Mouse (Mus musculus): Measurements from ENCODE around the gene Creb3l1.

The Creb3l1 gene

DNA sequence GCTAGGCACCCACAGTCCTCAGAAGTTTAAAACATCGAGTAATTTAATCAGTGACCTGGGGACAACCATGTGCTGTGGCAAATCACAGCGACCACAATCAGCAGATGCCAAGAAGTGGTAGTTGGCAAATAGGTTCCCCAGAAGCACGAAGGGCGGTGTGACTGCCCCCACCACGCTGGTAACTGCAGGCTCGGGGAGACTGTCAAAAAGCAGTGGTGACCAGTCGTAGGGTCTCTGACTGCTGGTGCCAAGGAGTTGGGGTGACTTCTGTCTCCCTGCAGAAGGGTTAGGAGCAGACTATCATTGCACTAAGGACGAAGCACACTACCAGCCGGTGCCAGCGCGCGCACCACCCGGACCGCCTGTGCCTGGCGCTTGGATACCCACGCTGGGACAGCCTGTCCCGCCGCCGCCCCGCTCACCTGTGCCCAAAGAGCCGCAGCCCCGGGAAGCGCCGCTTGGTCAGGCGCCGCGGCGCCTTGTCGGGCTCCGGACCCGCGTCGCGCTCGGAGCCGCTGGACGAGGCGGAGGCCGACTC, 61.4 kb downstream of the Creb3l1 start:
- DNase-seq (ENCODE audit: low spot score): no peak

DNA sequence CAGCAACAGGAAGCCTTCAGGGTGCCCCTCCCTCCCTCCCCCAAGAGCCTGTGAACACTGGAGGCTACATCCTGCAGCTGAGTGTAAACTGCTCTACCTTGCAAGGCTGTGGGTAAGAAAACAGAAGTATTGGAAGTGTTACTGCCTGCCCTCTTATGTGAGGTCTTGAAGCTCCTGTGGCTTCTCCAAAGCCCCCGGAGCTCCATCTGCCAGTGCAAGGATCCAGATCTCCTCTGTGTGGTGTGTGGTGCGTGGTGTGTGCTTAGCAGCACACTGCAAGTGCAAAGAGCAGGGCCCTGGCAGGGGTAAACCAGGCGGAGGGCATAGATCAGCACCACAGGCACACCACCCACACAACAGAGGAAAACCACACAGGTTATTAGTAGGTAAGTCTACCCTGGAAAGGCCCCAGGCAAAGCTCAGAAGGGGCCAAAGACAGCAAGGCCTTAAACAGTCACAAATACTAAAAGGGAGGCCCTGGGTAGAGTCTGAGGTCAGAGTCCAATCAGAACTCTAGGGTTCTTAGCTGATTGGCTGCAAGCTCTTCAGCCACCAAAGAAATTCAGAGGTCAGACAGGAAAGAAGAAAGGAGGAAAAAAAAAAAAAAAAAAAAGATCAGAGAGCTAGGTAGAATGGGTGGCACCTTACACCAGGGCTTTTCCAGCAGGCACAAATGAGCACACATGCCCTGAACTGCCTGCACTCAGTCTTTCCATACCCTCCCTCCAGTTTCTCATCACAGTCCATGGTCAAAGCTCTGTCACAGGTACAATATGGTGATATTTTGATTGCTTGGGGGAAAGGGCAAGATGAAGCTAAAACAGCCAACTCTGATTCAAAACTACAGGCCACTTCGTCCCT, 62.2 kb downstream of the Creb3l1 start:
- DNase-seq (ENCODE audit: low spot score): no peak

DNA sequence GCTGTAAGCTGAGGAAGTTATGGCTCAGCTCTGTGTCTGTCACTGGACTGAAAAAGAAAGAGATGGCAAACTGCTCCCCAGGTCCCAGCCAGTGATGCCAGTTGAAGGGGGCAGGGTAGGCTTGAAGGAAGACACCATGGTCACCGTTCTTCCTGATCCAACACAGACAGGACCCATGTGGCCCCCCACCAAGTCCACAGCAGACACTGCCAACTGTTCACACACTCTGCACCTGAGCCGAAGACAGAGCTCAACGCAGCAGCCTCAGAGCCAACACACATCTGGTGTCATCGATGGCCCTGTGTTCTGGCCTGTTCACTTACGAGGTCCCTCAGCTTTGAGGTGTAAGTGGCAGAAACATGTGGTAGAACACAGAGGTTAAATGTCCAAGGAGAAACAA, 63.8 kb downstream of the Creb3l1 start:
- no peak for DNase-seq (ENCODE audit: low spot score)

GRCm38 (mm10) chr2:91959544-91960410, 64.5 kb downstream of the Creb3l1 start:
- no peak for DNase-seq (ENCODE audit: low spot score)

DNA sequence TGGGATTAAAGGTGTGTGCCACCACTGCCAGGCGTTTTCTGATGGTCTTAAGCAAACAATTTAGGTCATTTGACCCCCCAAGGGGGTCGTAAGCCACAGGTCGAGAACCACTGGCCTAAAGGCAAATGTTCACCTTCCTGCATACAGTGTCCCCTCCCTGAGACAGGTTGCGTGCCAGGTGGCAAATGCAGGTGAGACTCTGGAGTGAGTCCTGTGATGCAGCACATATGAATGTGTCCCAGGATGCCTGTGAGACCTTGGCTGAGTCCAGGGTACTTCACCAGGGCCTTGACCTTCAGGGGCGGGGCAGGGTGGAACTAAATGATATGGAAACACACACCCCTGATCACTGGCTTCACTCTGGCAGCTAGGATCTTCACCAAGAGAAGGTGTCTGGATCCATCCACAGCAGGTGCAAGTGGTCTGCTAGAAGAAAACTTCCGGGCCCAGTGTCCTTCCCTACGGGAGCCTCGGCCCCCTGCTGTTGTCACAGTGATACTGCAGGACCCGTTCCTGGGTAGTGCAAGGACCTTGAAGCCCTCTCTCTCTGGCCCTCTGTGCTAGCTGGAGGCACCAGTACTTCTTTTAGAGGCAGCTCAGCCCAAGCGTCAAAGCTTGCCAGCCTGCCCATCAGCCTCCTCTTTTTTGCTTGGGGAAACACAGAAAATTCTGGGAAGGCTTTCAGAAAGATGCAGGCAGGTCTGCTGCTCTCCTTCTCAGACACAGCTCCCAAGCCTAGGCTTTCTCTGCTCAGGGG, 65.4 kb downstream of the Creb3l1 start:
- no peak for DNase-seq (ENCODE audit: low spot score)

- no peak for DNase-seq (ENCODE audit: low spot score)
These were observed 66.3 kb downstream of the Creb3l1 start for GRCm38 (mm10) chr2:91958049-91958448.

GRCm38 (mm10) chr2:91957096-91957495, 67.2 kb downstream of the Creb3l1 start:
- DNase-seq (ENCODE audit: low spot score): no peak

GRCm38 (mm10) chr2:91955875-91956274, 68.4 kb downstream of the Creb3l1 start:
- DNase-seq (ENCODE audit: low spot score): no peak

DNA sequence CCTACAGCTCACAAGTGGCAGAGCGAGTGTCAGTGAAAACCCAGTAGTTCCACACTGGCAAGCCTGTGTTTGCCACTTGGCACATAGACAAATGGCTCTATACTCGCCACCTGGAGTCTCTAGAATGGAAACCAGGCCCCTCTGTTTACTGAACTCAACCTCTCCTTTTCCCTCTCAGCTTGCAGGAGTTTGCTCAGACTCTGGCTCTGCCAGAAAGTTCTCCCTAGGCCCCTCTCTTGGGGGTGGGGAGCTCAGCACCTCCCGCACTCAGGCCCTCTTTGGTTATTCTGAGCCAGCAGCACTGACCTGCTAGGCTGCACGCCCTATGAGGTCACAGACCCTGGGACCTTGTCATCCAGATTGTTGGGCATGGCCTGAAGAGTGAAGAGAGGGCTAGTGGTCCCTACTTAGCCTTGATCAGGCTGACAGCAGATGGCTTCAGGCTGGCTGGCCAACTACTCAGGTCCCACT, 69.1 kb downstream of the Creb3l1 start:
- DNase-seq (ENCODE audit: low spot score): no peak

- DNase-seq (ENCODE audit: low spot score): no peak
These were observed 70.5 kb downstream of the Creb3l1 start for GRCm38 (mm10) chr2:91953825-91954224.

- DNase-seq (ENCODE audit: low spot score): no peak
These were observed 73.8 kb downstream of the Creb3l1 start for GRCm38 (mm10) chr2:91950275-91951085.

DNA sequence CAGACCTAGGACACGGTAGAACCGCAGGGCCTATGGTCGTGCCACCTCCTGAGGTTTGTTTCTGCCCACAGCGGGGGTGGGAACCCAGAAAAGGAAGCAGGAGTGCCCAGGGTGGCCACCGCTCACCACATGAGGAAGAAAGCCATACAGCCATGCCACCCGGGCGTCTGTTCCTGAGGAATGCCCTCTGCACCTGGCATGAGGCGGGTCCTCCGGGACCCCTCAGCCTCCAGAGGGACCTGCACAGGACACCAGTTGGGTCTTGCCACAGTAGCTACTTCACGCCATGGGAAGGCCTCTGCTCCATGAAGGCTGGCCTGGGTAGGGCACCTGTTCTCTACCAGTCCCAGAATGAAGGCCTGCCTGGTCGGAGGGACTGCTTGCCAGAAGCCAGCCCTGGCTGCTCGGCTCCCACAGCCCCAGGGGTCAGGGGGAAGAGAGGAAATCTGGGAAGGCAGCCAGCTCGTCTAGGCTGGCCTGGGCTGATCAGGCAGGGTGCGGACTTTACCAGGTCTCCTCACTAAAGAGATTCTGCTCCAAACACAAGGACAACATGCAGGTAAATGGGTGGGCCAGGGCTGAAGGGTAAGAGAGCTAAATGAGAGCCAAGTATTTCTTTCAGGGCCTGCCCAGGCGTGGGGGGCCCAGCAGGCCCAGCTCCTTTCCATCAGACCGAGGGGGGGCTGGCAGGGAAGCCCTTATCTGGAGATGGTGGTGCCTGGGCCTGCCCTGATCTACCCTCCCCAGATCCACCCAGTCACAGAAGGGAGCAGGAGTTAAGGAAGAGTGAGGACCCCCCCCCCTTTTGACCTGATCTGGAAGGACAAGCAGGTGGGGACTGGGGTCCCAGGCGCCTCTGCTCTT, 74.7 kb downstream of the Creb3l1 start:
- no peak for DNase-seq (ENCODE audit: low spot score)

DNA sequence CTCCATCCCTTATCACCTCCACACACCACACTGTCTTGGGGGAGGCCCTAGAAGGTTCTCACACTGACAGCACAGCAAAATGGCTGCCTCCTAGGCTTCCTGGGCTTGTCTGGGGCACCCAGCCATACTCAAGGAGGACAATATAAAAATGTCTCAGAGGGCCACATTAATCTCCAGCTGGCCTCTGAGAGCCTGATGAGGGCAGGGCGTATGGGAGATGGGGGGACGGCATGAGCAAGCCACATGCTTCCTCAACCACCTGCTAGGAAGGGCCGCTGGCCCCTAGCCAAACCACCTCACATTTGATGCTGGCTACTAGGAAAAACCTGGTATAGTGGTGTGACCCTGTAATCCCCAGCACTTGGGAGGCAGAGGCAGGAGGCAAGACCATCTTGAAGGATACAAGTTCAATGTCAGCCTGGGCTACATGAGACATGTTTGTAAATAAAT, 75.5 kb downstream of the Creb3l1 start:
- no peak for DNase-seq (ENCODE audit: low spot score)

- no peak for DNase-seq (ENCODE audit: low spot score)
These were observed 76.2 kb downstream of the Creb3l1 start for GRCm38 (mm10) chr2:91948151-91948509.

DNA sequence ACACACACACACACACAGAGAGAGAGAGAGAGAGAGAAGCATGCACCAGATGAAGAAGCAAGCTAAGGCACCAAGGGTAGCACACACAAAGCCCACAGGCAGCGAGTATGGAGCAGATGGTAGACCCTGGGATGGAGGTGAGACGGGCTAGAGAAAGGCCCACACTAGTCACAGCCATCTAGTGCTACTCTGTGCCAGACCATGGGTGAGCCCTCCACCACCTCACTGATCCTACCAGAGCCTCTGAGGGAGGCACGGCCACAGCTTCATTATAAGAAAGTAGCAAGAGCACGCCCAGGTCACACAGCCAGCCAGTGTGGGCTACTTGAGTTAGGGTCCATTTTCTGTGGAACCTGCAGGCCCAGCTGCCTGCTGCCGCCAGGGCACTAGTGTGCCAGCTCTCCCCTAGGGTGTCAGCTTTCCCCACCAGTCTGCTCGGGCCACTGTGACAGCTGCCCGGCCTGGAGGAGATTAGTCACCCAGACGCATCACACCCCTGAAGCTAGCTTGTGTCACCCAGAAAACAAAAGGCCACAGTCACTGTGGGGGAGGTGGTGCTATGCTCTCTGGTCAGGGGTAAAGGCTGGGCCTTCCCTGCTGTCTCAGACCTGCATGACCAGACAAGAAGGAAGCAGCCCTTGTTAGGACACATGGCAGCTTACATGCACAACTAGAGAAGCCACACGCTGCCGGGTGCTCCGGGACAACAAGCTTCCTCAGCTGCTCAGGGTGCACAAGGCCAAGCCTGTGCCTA, 76.7 kb downstream of the Creb3l1 start:
- DNase-seq (ENCODE audit: low spot score): no peak

DNA sequence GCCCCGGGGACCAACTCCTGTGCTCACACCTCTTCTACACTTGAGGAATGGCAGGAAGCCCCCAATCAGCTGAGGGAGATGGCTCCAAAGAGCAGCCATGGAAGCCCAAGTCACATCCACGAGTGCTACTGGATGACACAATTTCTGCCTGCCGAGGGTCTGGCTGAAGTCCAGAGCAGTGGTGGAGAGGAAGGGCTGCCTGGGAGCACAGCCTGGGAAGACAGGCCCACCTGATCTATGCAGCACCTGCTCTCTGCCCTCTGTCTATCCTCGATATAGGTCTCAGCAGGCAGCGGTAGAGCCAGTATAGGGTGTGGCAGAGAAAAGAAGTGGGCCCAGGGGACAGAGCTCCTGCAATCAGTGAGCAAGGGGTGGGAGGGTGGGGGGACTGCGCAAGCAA, 77.5 kb downstream of the Creb3l1 start:
- DNase-seq (ENCODE audit: low spot score): no peak

- DNase-seq (ENCODE audit: low spot score): no peak
These were observed 78.8 kb downstream of the Creb3l1 start, which contains the start of gene Gm9821 for GRCm38 (mm10) chr2:91945483-91945882. Gene Gm9821 (plus strand): TSS chr2:91945703.

GRCm38 (mm10) chr2:91944170-91944950, 79.9 kb downstream of the Creb3l1 start:
- no peak for DNase-seq (ENCODE audit: low spot score)

All from urinary bladder, postnatal 10 days (tissue).